Mouse (Mus musculus): ENCODE results near the gene Pard3b. TPM values are rescaled to one million over a fixed set of nuclear protein-coding genes. Genes with fewer than 3 reads are reported as not detected.

The Pard3b gene
- polyA plus RNA-seq, 1 experiment, result not detected

DNA sequence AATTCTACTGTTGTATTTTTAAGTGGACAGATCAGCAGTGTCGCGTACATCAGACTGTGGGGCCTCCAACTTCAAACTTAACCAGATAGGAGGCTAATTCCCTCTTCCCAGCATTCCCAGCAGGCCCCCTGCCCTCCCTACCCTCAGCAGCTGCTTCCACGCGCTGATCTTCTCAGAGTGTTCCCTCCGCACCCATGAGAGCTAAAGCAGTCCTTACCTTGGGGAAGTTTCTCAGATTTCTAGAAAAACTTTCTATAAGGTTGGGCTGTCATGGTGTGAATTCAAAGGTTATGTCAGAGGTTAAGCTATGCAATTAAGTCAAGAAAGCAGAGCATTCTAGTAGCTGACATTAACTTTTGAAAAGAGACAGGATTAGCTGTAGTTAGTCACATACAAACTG lies 686.6 kb downstream of the Pard3b start:
- no peak for TF ChIP-seq GATA1 (IDR thresholded peaks at IDR 0.05; ENCODE audit: low read length)

DNA sequence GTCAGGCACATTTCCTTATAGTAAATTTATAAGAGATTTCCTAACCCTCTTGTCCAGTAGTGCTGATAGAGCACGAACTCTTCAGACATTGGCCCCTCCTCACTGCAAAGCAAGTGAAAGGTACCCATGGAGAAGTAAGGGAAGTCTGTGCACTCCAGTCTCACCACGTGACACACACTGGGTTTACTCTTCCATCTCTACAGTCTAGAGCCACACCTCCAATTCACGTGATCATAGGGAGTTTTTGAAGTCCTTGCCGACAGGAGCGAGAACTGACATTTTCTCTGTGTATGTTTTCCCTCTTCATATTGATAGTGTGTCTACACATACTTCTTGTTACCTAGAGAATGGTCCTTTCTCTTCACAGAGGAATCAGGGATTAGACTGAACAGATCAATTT lies 689.1 kb downstream of the Pard3b start:
- TF ChIP-seq GATA1 (IDR thresholded peaks at IDR 0.05; ENCODE audit: low read length), result no peak

DNA sequence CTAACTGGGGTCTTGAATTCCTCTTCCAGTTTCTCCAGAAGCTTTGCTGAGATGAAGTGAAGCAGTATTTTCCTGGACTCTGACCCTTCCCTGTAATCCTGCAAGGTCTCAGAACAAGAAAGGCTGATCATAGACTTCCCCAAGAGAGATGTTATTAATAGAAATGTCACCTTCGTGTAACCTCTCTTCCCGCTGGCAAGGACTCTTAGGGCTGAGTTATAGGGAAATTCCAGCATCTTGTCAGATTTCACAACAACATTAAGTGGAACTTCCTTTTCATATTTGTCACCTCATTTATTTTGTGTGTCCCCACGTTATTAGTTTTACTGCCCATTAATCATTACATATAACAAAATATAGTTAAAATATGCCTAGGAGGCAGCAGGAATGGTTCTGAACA lies 690.2 kb downstream of the Pard3b start:
- TF ChIP-seq GATA1 (IDR thresholded peaks at IDR 0.05; ENCODE audit: low read length), result no peak

DNA sequence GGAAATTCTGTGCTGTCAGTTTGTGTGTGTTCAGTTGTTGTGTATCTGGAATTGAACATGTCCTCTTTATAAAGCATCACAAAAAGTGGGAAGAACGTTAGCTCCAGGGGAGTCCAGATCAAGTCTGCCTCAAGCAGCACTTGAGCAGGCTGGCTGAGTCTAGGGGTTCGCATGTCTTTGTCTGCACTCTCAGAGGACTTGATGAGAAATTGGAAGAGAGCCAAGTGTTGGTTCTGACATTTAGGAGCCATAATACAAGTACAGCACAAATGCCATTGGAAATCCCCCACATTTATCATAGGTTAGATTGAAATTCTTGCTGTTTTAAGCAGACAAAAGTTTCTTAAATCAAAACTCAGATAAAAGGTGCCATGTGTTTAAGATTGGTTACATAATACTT lies 694.4 kb downstream of the Pard3b start:
- no peak for TF ChIP-seq GATA1 (IDR thresholded peaks at IDR 0.05; ENCODE audit: low read length)

DNA sequence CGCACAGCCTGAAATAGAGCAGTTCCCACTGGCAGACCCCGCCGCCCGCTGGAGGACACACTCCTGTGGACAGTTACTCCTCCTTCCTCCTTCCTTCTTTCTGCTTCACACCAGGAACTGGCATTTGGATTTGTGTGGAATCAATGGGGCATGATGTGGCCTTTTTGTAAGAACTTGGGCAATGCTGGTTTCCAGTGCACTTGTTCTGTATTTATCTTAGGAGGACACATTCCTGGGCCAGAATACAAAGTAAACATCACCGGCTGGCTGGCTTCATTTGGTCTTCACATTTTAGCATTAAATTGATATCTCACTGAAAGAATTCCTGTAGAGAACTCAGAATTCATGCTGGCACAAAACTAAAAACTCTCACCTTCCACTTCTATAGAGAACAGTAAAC lies 695.6 kb downstream of the Pard3b start:
- no peak for TF ChIP-seq GATA1 (IDR thresholded peaks at IDR 0.05; ENCODE audit: low read length)

DNA sequence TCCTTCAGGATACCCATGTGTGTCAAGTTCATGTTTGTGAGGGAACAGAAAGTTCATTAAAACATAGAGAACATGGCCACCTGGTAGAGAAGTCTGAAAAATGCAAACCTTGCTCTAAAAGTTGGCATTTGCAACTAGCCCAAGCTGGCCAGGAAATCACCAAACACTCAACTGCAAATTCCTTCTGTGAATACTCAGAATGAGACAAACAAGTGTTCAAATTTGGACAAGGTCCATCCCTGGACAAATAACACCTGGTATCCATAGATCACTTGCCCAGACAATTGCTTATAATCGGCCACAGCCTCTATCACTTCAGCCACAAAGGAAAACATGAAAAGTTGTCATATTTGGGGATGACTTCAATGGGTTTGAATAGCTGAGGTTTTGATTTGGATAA lies 701.6 kb downstream of the Pard3b start:
- TF ChIP-seq GATA1 (IDR thresholded peaks at IDR 0.05; ENCODE audit: low read length), result no peak

DNA sequence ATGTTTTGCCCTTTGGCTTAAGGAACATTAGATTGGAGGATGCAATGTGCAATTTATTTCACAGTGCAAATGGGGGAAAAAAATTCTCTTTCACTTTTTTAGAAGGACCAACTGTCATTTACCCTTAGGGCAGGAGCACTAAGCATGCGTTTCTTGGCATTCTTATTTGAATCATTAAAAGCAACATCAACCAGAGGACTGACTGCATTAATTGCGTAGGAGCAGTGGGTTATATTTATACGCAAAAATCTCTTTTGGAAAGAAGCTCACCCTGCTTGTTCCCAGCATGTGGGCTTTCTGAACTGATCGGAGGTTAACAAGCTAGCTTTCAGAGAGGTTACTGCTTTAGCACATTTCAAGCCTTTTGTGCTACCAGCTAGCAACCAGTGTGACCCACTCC lies 705.7 kb downstream of the Pard3b start:
- no peak for TF ChIP-seq GATA1 (IDR thresholded peaks at IDR 0.05; ENCODE audit: low read length)

DNA sequence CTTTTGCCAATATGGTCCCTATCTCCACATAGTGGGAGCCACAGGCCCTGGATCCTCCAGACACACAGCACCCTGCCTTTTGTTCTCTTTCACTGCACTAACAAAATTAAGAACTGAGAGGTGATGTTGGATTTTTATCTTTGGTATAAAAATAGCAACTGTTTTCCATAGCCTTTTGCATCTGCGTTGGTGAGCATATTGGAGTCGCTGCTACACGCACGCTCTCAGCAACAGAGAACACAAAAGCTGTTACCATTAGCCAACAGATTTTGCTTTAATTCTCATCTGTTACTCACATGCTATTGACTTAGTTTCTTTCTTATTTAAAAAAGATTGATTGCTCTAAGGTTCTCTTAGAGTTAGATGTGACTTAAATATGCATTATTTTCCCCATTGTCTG lies 709.7 kb downstream of the Pard3b start:
- no peak for TF ChIP-seq GATA1 (IDR thresholded peaks at IDR 0.05; ENCODE audit: low read length)

DNA sequence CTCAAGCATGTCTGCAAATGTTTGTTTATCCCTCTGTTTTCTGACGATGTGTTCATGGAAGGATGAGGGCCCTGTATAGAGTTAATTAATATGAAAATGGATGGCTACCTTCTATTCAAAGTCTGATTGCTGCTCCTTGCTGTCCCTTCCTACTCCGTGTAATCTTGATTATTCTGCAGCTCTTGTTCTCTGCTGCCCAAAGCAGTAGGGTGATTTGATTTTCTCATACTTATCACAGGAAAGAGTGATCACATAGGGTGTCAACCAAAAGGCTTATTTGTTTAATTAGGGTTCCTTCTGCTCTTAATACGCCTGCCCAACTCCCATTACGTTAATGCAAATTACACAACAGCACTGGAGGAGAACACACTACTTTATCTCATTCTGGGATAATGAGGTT lies 716.9 kb downstream of the Pard3b start:
- no peak for TF ChIP-seq GATA1 (IDR thresholded peaks at IDR 0.05; ENCODE audit: low read length)

DNA sequence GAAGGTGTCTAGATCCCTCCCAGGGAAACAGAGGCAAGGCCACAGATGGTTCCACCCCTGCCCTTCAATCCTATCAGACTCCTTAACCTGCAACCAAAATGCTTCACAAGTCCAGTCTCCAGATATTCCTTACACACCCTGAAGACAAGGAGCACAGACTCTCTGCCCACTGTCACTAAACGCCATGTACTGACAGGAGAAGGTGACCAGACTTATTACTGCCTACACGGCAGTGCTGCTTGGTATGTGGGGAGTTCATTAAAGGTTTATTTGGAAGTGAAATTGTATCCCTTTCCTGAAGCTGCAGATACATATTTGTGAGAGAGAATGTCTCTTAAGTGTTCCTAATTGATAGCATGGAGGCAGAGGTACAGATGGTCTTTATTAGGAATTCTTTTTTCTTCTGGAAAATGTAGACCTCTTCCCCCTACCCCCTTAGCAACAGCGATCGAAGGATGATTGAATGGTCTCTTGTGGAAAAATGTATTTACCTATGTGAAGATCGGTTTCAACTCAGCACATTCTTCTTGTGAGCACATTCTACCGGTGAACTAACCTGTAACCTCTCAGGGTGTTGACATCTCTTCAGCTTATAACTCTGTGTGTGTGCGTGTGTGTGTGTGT lies 735.9 kb downstream of the Pard3b start:
- TF ChIP-seq GATA1 (IDR thresholded peaks at IDR 0.05; ENCODE audit: low read length), result no peak

DNA sequence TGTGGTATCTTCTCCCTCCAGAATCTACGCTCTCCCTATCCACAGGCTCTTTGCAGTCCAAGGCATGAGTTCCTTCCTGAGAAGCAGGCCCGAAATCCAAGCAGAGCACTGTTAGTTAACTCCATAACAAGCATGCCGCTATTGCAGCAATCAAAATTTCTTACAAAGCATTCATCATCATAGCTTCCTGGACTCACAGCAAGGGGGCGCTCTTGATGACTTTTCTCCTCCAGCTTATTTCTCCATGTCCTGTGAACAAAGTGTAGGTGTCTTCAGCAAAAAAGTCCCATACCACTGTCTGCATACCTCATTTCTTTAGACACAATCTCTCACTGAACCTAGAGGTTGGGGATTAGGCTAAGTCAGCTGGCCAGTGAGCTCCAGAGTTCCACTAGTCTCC lies 739.7 kb downstream of the Pard3b start:
- no peak for TF ChIP-seq GATA1 (IDR thresholded peaks at IDR 0.05; ENCODE audit: low read length)

DNA sequence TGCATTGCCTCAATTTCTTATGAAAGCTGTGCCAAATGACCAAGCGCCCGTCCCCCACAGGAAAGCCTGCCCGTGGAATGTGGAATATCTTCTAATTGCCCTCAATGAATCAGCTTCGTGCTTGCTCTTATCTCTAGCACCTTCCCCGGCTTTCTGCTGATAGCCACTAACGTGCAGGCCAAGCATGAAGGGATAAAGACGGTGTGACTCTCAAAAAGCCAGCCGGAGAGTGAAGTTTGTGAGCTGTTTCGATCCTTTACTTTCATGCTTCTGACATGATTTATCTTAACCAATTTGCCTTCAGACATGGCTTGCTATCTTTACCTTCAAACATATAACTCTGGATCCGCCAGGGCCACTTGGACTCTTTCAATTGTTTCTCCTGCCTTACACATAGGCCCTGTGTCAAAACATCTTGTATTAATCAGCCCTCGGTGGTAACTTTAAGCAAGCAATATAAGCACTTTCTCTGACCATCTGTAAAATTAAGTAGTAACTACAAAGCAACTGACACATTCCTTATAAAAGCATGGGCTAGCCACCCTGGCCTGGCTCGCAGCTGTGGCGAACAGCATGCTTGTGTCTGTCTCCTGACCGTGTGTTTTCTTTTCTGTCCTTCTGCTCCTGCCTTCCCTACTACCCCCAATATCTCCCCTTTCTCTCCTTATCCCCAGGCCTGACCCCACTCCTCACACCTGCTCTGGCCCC lies 744.3 kb downstream of the Pard3b start:
- TF ChIP-seq GATA1 (IDR thresholded peaks at IDR 0.05; ENCODE audit: low read length), result peak; percentile 91

DNA sequence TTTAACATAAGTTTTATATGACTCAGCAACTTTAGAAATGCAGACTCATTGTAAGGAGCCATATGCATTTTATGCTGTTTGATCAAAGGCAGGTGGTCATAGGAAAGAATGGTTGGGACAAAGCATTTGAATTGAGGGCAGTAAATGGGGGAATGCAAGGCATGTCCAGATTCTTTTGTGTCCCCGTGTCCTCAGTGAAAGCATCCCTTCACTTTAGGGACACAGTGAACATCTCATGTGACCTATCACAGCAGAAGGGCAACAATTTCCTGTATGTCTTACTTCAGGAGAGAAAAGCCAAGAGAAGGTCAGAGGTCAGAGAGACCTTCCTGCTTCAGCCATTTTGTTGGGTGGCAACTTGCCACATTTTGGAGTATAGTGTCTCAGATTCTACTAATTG lies 745.6 kb downstream of the Pard3b start:
- TF ChIP-seq GATA1 (IDR thresholded peaks at IDR 0.05; ENCODE audit: low read length), result no peak

DNA sequence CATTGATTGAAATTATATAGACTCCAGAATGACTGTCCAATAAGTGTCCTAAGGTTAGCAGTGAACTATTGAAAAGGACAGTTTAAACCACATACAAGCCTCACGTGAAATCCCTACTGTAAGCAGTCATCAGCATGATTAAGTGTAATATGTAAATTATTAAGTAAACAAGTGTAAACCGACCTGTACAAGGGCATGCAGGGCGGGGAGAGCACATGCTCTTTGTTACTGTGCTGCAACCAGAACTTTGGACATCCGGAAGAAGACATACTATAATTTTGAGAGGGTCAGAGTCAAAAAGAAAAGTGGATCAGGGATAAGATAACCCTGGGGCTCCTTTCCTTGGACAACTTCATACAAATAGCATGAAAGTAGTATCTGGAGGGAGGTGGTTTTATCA lies 749.4 kb downstream of the Pard3b start:
- no peak for TF ChIP-seq GATA1 (IDR thresholded peaks at IDR 0.05; ENCODE audit: low read length)

DNA sequence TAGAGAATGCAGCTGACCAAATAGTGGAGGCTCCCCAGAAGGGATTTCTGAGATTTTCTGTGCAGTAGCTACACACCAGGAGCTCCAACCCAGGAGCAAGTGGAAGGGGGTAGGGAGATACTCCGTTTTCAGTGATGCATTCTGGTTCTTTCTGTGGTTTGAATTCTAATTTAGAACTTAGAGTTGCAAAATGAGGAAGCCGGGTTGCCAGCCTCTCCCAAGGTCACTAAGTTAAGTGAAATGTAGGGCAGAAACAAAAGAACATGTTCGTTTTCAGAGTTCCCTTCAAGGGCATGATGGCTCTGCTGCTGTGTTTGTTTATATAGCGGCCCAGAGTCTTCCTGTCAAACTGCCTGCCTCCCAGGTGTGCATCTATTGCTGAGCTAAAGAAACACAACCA lies 754.2 kb downstream of the Pard3b start:
- TF ChIP-seq GATA1 (IDR thresholded peaks at IDR 0.05; ENCODE audit: low read length), result no peak

DNA sequence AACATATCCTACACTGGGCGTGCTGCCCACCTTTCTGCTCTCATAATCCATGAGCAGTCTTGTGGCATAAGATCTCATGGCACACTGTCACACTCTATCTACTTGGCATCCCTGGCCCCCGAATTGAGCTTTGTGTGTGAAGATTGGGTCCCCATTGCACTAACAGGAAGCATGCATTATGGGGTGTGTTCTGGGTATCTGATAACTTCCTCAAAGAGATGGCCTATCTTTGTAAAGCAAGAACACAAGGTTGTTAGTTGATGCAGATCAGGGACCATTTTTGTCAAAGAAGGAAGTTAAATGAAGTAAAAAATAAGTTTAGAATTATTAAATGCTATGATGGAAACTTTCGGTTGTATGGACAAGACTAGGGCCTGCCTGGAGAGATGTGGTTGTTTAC lies 755.9 kb downstream of the Pard3b start:
- no peak for TF ChIP-seq GATA1 (IDR thresholded peaks at IDR 0.05; ENCODE audit: low read length)

DNA sequence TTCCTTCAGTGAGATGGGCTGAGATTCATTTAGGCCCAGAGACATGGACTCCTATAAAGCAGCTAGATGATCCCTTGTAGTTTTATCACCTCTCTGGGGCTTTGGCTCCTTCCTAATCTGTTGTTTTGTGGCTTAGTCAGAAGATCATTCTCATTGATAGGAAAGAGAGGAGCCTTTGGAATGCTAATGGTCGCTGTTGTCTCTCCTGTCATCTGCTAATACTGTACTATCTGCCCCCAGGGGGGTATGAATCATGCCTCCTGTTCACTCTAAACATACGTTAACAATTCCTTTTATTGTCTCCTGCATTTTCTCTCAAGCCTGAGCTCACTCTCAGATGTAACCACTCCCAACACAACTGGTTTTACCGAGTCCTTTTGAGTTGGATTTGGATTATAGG lies 759.6 kb downstream of the Pard3b start:
- no peak for TF ChIP-seq GATA1 (IDR thresholded peaks at IDR 0.05; ENCODE audit: low read length)

Data from G1E-ER4 (cell line).